Mouse (Mus musculus) mesoderm, embryonic 11.5 days (tissue): ENCODE data around the gene Olfr45.
"Not testable (repeated sequence)": the region's sequence is repeated elsewhere in the genome, so short reads cannot be mapped to it uniquely, and the experiment has no call there.

Experiments used
- DNase-seq: peaks from one replicate; pipeline ENCODE4 v3.0.0-alpha.2; 2012; ENCODE audit warnings: low read depth, low spot score

Olfr45 gene

GRCm38 (mm10) chr7:140681651-140682050, at the start of gene Olfr45:
Gene Olfr45, plus strand, starts transcription at chr7:140681951.
- DNase-seq = no peak

- DNase-seq = no peak
Observed at GRCm38 (mm10) chr7:140646152-140646551, 35.6 kb upstream of the Olfr45 start, which contains the start of gene Olfr53. Gene Olfr53, plus strand, starts transcription at chr7:140646452.

GRCm38 (mm10) chr7:140659630-140660029, 22.1 kb upstream of the Olfr45 start, which contains the start of gene Olfr539:
Gene Olfr539, plus strand, starts transcription at chr7:140659930.
- DNase-seq = no peak

GRCm38 (mm10) chr7:140670693-140671092, 11.1 kb upstream of the Olfr45 start:
- not testable (repeated sequence) for DNase-seq

GRCm38 (mm10) chr7:140675863-140676262, 5.9 kb upstream of the Olfr45 start:
- peak; percentile 2 for DNase-seq

GRCm38 (mm10) chr7:140679591-140679990, 2.2 kb upstream of the Olfr45 start:
- DNase-seq = not testable (repeated sequence)

- no peak for DNase-seq
Observed at GRCm38 (mm10) chr7:140696967-140697366, 15.2 kb downstream of the Olfr45 start, which contains the start of gene Olfr541. Gene Olfr541, plus strand, starts transcription at chr7:140697267.

GRCm38 (mm10) chr7:140706348-140706747, 24.6 kb downstream of the Olfr45 start:
- peak; percentile 6 for DNase-seq

- DNase-seq = no peak
Observed at GRCm38 (mm10) chr7:140707536-140708284, 26.0 kb downstream of the Olfr45 start.

- DNase-seq = no peak
Observed at GRCm38 (mm10) chr7:140717155-140718055, 35.7 kb downstream of the Olfr45 start.

GRCm38 (mm10) chr7:140721095-140721494, 39.3 kb downstream of the Olfr45 start:
- DNase-seq = no peak

GRCm38 (mm10) chr7:140725558-140725957, 43.8 kb downstream of the Olfr45 start:
- DNase-seq = no peak

- DNase-seq = no peak
Observed at GRCm38 (mm10) chr7:140733162-140733561, 51.4 kb downstream of the Olfr45 start.
